Mouse (Mus musculus): Measurements from ENCODE around the gene Farp1. TPM values are rescaled to one million over a fixed set of nuclear protein-coding genes. Genes with fewer than 3 reads are reported as not detected.

Gene Farp1
- total RNA-seq, 1 experiment from 2014 or later = 0.38 TPM

DNA sequence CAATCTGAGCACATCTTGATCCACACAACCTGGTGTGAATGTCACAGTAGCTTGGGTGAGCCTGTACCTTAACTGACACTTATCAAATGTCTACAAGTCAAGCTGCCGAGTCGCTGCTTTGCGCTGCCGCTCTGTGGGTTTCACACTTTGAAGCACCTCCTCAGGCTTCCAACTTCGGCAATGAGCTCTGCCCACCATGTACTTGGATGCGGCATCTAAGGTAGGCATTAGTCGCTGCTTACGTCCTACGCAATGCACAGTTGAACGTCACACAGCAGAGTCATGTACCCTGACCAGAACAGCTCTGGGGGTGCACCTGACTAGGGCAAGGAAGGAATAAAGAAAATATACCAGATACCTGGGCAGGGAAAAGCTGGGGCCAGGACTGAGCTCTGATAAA lies 278.3 kb downstream of the Farp1 start:
- ATAC-seq (replicated peaks; ENCODE audit: insufficient number of reproducible peaks, low FRiP score, low TSS enrichment, poor library complexity, severe bottlenecking) = no peak

DNA sequence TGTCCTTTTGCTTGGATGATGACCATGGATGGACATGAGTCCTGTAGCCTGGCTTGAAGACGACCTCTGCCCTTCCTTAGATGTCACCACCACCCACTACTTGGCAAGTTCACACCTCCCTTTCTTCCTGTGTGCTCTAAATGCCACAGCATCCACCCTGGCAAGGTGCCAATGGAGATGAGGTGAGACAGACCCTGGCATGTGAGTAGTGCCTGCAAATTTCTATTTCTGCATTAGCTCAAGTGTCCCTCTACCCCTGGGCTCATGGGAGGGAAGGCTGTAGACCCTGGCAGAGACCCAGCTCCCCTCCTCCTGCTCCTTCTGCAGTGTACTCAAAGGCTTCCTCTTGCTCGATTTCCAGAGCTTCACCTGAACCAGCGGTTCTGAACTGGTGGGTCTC lies 279.9 kb downstream of the Farp1 start:
- 0 out of 2 replicates have a peak, but pooled peaks have one; percentile 20 for ATAC-seq (replicated peaks; ENCODE audit: insufficient number of reproducible peaks, low FRiP score, low TSS enrichment, poor library complexity, severe bottlenecking)

DNA sequence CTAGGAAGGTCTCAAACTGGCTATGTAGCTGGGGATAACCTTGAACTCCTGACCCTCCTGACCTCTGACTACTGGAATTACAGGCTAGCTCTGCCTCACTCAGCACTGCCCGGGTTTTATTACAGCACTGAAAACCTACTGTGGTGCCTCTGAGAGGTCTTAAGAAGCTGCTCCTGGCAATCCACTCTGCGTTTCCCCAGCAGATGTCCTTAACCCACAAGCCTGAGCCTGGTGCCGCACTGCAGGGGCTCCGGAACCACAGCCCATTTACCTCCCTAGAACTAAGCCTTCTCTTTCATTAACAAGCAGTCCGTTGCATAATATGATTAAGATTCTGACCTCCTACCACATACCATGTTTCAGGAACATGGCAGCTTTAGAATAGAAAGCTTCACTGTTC lies 281.1 kb downstream of the Farp1 start:
- no peak for ATAC-seq (replicated peaks; ENCODE audit: insufficient number of reproducible peaks, low FRiP score, low TSS enrichment, poor library complexity, severe bottlenecking)

DNA sequence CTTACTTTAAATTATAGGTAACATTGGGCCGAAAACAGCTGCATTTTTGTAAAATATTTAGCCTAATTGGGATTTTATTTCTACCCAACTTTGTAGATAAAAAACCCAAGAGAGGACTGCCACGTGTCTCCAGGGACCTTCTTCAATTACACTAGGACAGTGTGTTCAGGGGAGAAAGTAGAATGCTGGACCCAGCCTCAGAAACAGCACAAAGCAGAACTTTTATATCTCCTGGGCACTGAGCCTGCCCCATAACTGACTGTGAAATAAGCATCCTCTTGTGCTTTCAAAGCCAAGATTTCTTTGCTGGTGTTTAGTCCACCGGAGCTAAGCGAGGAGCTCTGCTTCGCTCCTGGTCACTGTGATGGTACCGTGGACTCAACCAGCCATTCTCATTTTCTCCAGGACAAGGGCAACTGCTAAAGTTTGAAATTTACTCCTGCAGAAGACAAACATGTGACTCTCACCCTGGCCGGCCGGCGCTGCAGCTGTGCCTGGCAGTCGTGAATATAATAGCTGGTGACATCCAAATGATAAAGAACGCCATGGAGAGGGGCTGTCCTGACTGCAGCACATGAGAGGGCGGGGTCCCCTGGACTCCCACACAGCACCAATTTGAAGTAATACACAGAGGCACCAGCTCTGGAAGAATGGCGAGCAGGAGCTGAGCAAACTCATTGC lies 281.8 kb downstream of the Farp1 start:
- ATAC-seq (replicated peaks; ENCODE audit: insufficient number of reproducible peaks, low FRiP score, low TSS enrichment, poor library complexity, severe bottlenecking) = no peak

DNA sequence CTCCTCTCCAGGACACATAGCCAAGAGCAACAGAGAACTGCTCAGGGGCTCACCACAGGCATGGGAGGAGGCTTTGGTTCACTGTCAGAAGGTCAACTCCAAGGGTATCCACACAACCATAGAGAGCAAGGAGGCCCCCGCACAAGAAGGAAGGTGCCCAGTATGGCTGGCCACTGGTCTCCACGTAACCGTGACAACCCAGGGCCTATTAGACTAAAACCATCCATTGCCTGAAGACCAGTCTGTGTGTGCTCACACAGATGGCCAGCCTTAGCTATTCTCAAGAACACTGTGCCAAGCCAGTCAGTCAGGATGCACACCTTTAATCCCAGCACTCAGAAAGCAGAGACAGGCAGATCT lies 282.3 kb downstream of the Farp1 start:
- ATAC-seq (replicated peaks; ENCODE audit: insufficient number of reproducible peaks, low FRiP score, low TSS enrichment, poor library complexity, severe bottlenecking) = no peak

DNA sequence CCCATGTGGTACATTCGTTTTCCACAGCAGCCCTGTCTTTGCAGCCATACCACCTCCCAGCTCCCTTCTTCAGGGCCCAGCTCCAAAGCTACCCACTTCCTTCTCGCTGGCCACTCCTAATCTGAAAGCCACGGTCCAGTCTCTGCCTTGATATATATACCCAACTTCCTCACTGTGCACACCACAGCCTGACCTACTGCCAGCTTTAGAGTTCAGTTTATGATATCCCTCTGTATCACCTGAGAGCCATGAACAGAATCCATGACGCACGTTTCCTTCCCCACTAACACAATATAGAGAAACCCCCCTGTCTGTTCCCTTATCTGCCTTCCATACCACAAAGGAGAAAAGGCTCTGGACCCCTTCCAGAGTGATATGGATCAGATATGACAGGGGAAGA lies 283.4 kb downstream of the Farp1 start:
- ATAC-seq (replicated peaks; ENCODE audit: insufficient number of reproducible peaks, low FRiP score, low TSS enrichment, poor library complexity, severe bottlenecking) = peak; percentile 55; the same call in 1 of the 2 replicates

DNA sequence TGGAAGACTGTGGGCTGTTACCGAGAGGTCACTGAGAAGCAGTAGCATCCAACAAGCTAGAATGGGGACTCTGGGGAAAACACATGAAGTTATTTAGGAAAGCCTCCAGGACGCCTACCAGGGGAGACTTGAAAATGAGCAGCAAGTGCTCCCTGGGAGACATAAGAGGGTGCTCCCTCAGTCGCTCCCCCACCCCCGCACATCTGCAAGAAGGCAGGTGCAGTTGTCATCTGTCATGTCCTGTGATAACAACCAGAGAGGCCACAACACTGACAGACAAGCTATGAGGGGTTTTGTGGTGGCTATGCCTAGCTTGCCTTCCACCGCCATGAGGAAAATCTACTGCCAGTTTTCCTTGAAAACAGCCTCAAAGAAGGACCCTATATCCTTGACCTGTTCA lies 287.1 kb downstream of the Farp1 start:
- no peak for ATAC-seq (replicated peaks; ENCODE audit: insufficient number of reproducible peaks, low FRiP score, low TSS enrichment, poor library complexity, severe bottlenecking)

DNA sequence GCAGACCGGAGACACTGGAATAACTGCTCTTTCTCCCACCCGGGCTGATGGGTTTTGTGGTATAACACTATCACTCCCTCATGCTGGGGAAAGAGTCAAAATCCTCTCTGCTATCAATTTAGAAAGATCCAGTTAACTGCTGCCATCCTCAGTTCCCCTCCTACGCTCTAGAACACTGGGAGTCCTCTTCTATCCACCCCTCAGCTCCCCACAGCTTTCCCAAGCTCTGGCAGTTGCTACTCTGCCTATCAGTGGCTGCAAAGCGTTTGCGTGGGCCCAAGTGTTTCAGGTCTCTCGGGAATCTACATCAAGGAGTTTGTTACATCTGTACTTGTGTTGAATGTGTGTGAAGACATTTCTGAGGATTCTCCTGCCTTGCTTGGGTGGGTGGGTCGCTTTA lies 287.6 kb downstream of the Farp1 start:
- ATAC-seq (replicated peaks; ENCODE audit: insufficient number of reproducible peaks, low FRiP score, low TSS enrichment, poor library complexity, severe bottlenecking) = no peak

DNA sequence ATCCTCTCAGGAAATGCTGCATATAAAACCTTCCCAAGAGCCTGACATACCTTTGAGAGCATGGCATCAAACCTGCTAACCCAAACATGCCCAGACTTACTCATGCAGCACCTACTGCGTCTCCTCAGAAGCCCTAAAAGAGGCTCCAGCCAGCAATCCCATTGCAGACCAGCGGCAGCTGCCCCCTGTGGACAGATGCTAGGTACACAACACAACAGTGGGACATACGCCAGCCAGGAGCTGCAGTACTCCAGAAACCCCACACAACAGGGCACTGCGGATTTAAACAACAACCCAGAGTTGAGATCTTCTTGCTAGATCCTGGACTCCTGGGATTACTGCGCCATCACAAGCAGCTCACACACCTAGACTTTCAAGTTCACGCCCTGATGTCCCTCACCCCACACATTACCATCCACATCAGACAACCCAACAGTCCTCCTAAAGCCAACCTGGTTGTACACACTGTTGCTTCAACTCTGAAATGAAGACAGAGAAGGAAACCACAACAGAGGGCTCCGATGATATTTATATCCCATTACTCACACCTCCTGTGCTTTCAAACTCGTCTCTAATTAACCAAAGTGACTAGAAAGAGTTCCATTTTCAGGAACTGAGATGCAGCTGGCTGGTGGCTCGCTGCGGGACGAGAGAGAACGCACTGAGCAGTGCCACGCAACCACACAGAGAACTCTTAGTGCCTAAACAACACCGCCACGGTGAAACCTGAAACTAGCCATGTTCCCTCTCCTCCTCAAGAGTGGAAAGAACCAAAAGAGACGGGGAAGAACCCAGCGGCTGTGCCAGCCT lies 289.7 kb downstream of the Farp1 start:
- ATAC-seq (replicated peaks; ENCODE audit: insufficient number of reproducible peaks, low FRiP score, low TSS enrichment, poor library complexity, severe bottlenecking) = peak; percentile 34; the same call in 1 of the 2 replicates

DNA sequence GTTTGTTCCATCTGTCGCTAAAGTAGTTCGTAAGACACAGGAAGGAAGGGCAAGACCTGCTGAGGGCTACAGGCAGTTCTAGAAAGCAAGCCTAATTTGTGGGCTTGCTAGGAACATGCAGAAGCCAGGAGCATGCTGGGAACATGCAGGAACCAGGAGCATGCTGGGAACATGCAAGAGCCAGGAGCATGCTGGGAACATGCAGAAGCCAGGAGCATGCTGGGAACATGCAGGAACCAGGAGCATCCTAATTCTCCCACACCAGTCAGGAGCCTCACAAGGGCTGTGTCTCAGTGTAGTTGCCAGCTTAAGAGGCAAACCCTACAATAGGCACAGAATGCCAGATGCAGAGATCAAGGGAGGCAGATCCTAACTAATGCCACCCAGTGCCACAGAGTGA lies 291.4 kb downstream of the Farp1 start:
- ATAC-seq (replicated peaks; ENCODE audit: insufficient number of reproducible peaks, low FRiP score, low TSS enrichment, poor library complexity, severe bottlenecking) = no peak

DNA sequence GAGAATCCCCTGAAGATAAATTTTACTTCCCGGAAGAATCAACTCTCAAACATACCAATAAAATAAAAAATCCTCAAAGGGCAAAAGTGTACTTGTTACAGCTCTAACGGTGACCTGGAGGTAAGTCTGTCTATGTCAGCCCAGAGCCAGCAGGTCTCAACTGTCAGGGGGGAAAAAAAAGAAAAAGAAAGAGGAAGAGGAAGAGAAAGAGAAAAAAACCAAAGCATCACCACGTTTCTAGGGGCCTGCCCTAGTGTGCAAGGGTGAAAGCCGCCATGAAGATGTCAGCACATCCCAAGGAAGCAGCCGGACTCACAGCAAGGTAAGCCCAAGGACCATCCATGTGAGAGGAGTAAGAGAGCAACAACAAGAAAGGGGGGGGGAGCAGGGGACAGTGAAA lies 293.9 kb downstream of the Farp1 start:
- ATAC-seq (replicated peaks; ENCODE audit: insufficient number of reproducible peaks, low FRiP score, low TSS enrichment, poor library complexity, severe bottlenecking) = no peak

DNA sequence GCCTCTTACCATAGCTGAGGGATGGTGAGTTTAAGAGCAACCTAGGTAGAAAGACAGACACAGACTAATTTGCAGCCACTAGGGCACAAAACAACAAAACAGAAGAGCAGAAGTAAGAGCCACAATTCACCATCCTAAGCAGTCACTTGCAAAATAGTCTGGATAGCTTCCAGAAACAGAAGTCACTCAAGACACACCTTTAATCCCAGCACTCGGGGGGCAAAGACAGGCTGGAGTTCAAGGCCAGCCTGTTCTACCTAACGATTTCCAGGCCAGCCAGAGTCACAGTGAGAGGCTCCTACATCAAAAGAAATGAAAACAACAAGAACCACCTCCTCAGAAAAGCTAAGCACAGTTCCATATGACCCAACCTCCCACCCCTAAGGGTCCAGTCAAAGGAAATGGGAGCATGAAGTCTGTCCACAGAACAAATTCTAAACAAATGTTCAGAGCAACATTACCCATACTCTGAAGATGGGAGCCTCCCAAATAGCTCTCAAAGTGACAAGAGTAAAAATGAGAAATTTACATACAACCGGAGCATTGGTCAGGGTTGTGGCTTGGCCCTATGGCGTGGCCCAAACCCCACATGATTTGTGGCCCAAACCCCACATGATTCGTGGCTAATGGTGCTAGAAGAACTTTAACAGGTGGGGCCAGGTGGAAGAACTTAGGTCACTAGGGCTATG lies 294.5 kb downstream of the Farp1 start:
- ATAC-seq (replicated peaks; ENCODE audit: insufficient number of reproducible peaks, low FRiP score, low TSS enrichment, poor library complexity, severe bottlenecking) = no peak

DNA sequence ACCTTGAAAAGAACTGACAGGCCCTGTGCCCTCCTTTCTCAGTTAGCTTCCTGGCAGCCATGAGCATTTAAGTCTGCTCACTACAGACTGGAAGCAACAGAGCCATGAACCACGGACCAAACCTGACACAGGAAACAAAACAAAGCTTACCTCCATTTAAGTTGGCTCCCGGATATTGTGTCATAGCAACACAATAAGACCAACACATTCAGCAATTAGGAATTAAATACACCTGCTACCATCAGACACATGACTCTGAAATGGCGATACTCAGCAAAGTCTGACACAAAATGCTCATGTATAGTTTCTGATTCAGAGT lies 295.0 kb downstream of the Farp1 start:
- no peak for ATAC-seq (replicated peaks; ENCODE audit: insufficient number of reproducible peaks, low FRiP score, low TSS enrichment, poor library complexity, severe bottlenecking)

Other genes starting within 250 kb of the Farp1 start
- gene Ipo5, start 124.0 kb upstream of the Farp1 start, total RNA-seq (2017) = 37.5 to 46.7 TPM (median 37.9 TPM) in 3 replicates